ENCODE assay signal across 14 mouse cellular contexts in genomic region chr12:17255602-17256001, GRCm38 (mm10). TPM values are rescaled to one million over a fixed set of nuclear protein-coding genes. Genes with fewer than 3 reads are reported as not detected.
DNase-seq lines count a peak whose midpoint lies in the region; ATAC-seq and TF ChIP-seq lines count a peak whose summit lies in the region.
"Had no signal": no experiment of that assay in that cellular context is flagged by ENCODE, and none has a peak within 500 bp of the region (broad histone marks: within the 10 kb centered on the region; RNA-seq: fewer than 3 reads in every experiment).

No protein-coding gene starts in this region.

- no peak for TF ChIP-seq POLR2A in lung, adult 2 months (IDR thresholded peaks at IDR 0.05; ENCODE audit: borderline replicate concordance, extremely low read depth, low read depth, low read length)

- WGBS in forebrain, embryonic 16.5 days = 87% methylated on average over 6 of the region's 6 CpGs
- 78% methylated on average over 6 of the region's 6 CpGs for WGBS in forebrain, embryonic 13.5 days
- 79% methylated on average over 6 of the region's 6 CpGs for WGBS in lung, embryonic 14.5 days
- 65% methylated on average over 6 of the region's 6 CpGs for WGBS in lung, adult 2 months

- H3K4me3 ChIP-seq in forebrain, embryonic 16.5 days (replicated peaks; ENCODE audit: low read length) = no peak overlapping the region
- H3K4me3 ChIP-seq in forebrain, embryonic 13.5 days = no peak overlapping the region
- no peak overlapping the region for H3K4me3 ChIP-seq in lung, embryonic 14.5 days (ENCODE audit: low read depth, low read length)
- H3K4me3 ChIP-seq in lung, adult 2 months (replicated peaks; ENCODE audit: extremely low read depth, low read depth, low read length) = no peak overlapping the region

- no peak overlapping the region for H3K4me2 ChIP-seq in forebrain, embryonic 16.5 days (ENCODE audit: low read length)
- no peak overlapping the region for H3K4me2 ChIP-seq in forebrain, embryonic 13.5 days
- H3K4me2 ChIP-seq in lung, embryonic 14.5 days = no peak overlapping the region

- H3K27ac ChIP-seq in forebrain, embryonic 16.5 days (ENCODE audit: low read length) = no peak overlapping the region
- H3K27ac ChIP-seq in forebrain, embryonic 13.5 days = no peak overlapping the region
- H3K27ac ChIP-seq in lung, embryonic 14.5 days (ENCODE audit: low read depth) = no peak overlapping the region
- H3K27ac ChIP-seq: liver, embryonic 14.5 days had no signal

- H3K4me1 ChIP-seq in forebrain, embryonic 16.5 days (replicated peaks; ENCODE audit: control insufficient read depth, insufficient read depth, low read length) = peaks cover 9% of the 10 kb centered on the region
- H3K4me1 ChIP-seq in forebrain, embryonic 13.5 days = peaks cover 6% of the 10 kb centered on the region; the same call in 1 of the 2 replicates
- no peaks in the 10 kb centered on the region for H3K4me1 ChIP-seq in lung, embryonic 14.5 days (ENCODE audit: insufficient read depth)
- no peaks in the 10 kb centered on the region for H3K4me1 ChIP-seq in lung, adult 2 months (ENCODE audit: control insufficient read depth, insufficient read depth, low read length)

- no peaks in the 10 kb centered on the region for H3K9me3 ChIP-seq in forebrain, embryonic 16.5 days (ENCODE audit: control insufficient read depth, low read length)
- H3K9me3 ChIP-seq in forebrain, embryonic 13.5 days (replicated peaks) = no peaks in the 10 kb centered on the region
- no peaks in the 10 kb centered on the region for H3K9me3 ChIP-seq in lung, embryonic 14.5 days (ENCODE audit: low read depth, low read length)

- H3K27me3 ChIP-seq in forebrain, embryonic 16.5 days (replicated peaks; ENCODE audit: control insufficient read depth, insufficient read depth, low read length) = no peaks in the 10 kb centered on the region; the same call in 1 of the 2 replicates
- peaks cover 12% of the 10 kb centered on the region; the same call in 1 of the 2 replicates for H3K27me3 ChIP-seq in forebrain, embryonic 13.5 days
- no peaks in the 10 kb centered on the region for H3K27me3 ChIP-seq in lung, embryonic 14.5 days (ENCODE audit: insufficient read depth, low read length)

- peak; percentile 26 for DNase-seq in lung, embryonic 14.5 days
- no peak for DNase-seq in lung, adult 2 months
- peak; percentile 37 for DNase-seq in MEL-GATA-1-ER (ENCODE audit: extremely low read depth, low read depth)
- no peak for DNase-seq in layer of hippocampus, postnatal 25 days (ENCODE audit: extremely low spot score in 1 of 2, low spot score in 1 of 2)
- no peak for DNase-seq in c-Kit-positive CD71-positive TER-119-positive erythroid progenitor cells, embryonic 14.5 days (ENCODE audit: low spot score)
- DNase-seq: cerebellum, postnatal 25 days; gastrocnemius, postnatal 14 days; kidney, postnatal 36 days; thymus, adult 2 months had no signal

- no peak overlapping the region for H3K9ac ChIP-seq in forebrain, embryonic 16.5 days (replicated peaks; ENCODE audit: low read depth, low read length)
- no peak overlapping the region for H3K9ac ChIP-seq in forebrain, embryonic 13.5 days
- no peak overlapping the region for H3K9ac ChIP-seq in lung, embryonic 14.5 days
- H3K9ac ChIP-seq: liver, embryonic 14.5 days had no signal

- no peaks in the 10 kb centered on the region for H3K36me3 ChIP-seq in forebrain, embryonic 16.5 days (ENCODE audit: control insufficient read depth, insufficient read depth)
- no peaks in the 10 kb centered on the region for H3K36me3 ChIP-seq in forebrain, embryonic 13.5 days (ENCODE audit: poor library complexity, severe bottlenecking)
- H3K36me3 ChIP-seq in lung, embryonic 14.5 days (ENCODE audit: insufficient read depth) = no peaks in the 10 kb centered on the region

- TF ChIP-seq CTCF in lung, embryonic 14.5 days (IDR thresholded peaks at IDR 0.05; ENCODE audit: low read depth) = peak; percentile 41; the same call in 1 of the 2 replicates
- TF ChIP-seq CTCF in lung, adult 2 months (IDR thresholded peaks at IDR 0.05; ENCODE audit: insufficient read depth, low read length) = no peak

- ATAC-seq in forebrain, embryonic 16.5 days = 0 out of 2 replicates have a peak, but pooled peaks have one; percentile 27
- no peak for ATAC-seq in forebrain, embryonic 13.5 days
- no peak for ATAC-seq in lung, embryonic 14.5 days (ENCODE audit: insufficient read depth)
- peak; percentile 43; the same call in 1 of the 2 replicates for ATAC-seq in megakaryocyte progenitor cell, adult 5-6 weeks (replicated peaks; ENCODE audit: poor library complexity)
- ATAC-seq: inflammation-experienced regulatory T-cells, adult 6 months had no signal

RNA-seq across cellular contexts. Expression of gene Pdia6, which starts 10.7 kb away (rescaled TPM):
- 333 and 384 TPM in 2 replicates for polyA plus RNA-seq in forebrain, embryonic 16.5 days (2015; fragmentation: Nextera tagmentation; extraction: Ambion mirVana)
- 374 and 387 TPM in 2 replicates for polyA plus RNA-seq in forebrain, embryonic 13.5 days (2015; fragmentation: Nextera tagmentation; extraction: Ambion mirVana)
- polyA plus RNA-seq in lung, embryonic 14.5 days (2014; fragmentation: Nextera tagmentation; extraction: Ambion mirVana) = 676 and 706 TPM in 2 replicates
- 55.2 and 76.8 TPM in 2 replicates for polyA plus RNA-seq in lung, adult 2 months (2012; rRNA removed)
- total RNA-seq in megakaryocyte progenitor cell, adult 5-6 weeks (2015) = 343 TPM in 2 replicates
- 606 and 634 TPM in 2 replicates for total RNA-seq in megakaryocyte progenitor cell, adult 5-6 weeks (2017)
- total RNA-seq in layer of hippocampus, postnatal 25 days (2021) = 100 to 1,000 TPM; 118 to 148 TPM

Comparison
In these comparisons a context has a peak if more than half of its experiments do, and no peak if none do; other contexts are left out.
1. ATAC-seq: peak in forebrain, embryonic 16.5 days (single experiment) and megakaryocyte progenitor cell, adult 5-6 weeks (single experiment); none in forebrain, embryonic 13.5 days (single experiment) and lung, embryonic 14.5 days (single experiment).
2. DNase-seq: peak in lung, embryonic 14.5 days (single experiment) and MEL-GATA-1-ER (single experiment); none in lung, adult 2 months (single experiment), layer of hippocampus, postnatal 25 days (0 of 2) and c-Kit-positive CD71-positive TER-119-positive erythroid progenitor cells, embryonic 14.5 days (single experiment).